Mouse (Mus musculus): Measurements from ENCODE around the gene Sos2.

DNA sequence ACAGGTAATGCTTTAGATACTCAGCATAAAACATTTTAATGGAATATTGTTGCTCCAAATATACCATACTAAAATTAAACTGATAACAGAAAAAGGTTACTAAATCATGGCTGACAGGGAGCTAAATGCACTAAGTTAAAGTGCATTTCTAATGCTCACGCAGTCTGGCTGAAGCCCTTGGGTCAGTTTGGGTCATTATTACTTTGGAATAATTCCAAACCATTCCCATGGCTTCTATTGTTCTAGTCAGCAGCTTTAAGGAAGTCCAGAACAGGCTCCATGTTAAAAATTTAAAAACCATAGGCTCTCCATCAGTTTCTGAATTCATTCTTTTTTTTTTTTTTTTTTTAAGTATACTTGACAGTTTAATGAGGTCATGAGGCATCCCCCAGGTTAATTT, 7.5 kb downstream of the Sos2 start:
- TF ChIP-seq CTCF (IDR thresholded peaks at IDR 0.05; ENCODE audit: low read depth): no peak
- no peak for TF ChIP-seq EP300 (optimal IDR thresholded peaks at IDR 0.05)

All from stomach, postnatal 0 days (tissue).